Mouse (Mus musculus) right cerebral cortex, postnatal 25 days (tissue): ENCODE measurements around the gene Rab23.
"Not testable (repeated sequence)": the region's sequence is repeated elsewhere in the genome, so short reads cannot be mapped to it uniquely, and the experiment has no call there.

ENCODE experiments used
- DNase-seq: peaks from one replicate; pipeline ENCODE4 v3.0.0; 2022

Rab23 gene

GRCm38 (mm10) chr1:33734001-33734685, 14.5 kb downstream of the Rab23 start:
- no peak for DNase-seq

- no peak for DNase-seq
Measured at GRCm38 (mm10) chr1:33738281-33738680, 18.6 kb downstream of the Rab23 start.

- DNase-seq, result no peak
Measured at GRCm38 (mm10) chr1:33738681-33739278, 19.1 kb downstream of the Rab23 start.

DNA sequence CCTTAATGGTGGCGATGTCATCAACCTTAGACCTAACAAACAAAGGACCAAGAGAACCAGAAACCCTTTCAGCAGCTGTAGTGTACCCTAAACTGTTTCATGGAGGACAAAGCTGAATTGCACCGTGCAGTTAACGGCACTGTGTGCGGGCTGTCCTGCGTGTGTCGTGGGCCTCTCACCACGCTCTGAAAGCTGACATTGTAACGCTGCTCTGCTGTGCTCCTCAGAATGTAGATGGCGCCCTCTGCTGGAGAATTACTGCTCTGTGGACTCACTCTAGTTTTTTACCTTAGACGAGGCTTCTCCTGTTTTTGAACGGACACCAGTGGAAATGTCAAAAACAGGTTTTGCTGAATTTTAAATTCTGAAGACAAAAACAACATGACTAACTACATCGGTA, 19.6 kb downstream of the Rab23 start:
- DNase-seq, result peak; percentile 70

DNA sequence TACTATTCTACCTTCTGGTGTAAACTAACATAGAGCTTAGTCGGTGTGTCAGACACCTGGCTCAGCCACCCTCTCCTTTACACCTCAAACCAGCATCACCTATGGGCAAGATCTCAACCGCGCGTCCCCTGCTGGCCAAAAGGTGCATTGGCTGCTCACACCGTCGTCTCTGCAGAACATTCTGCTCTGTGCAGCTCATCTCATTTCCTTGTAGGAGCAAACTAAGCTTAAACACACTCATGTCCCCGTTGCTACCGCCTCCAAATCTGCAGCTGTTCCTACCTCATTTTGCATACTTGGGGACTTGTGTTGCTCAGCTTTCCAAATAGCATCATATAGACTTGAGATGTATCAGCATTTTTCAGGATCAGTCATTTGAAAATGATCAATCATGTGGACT, 23.2 kb downstream of the Rab23 start:
- peak; percentile 53 for DNase-seq

DNA sequence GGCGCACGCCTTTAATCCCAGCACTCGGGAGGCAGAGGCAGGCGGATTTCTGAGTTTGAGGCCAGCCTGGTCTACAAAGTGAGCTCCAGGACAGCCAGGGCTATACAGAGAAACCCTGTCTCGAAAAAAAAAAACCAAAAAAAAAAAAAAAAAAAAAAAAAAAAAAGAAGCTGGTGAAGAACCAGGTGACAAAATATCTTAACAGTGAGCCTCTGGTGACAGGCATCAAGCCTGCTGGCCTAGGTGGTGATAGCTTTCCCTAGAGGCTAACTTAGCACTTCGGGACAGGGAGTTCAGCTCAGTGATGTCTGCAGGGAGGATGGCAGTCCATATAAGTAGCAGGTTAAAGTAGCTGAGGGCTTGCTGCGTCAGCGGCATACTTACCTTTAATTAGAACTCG, 25.1 kb downstream of the Rab23 start:
- DNase-seq, result not testable (repeated sequence)

DNA sequence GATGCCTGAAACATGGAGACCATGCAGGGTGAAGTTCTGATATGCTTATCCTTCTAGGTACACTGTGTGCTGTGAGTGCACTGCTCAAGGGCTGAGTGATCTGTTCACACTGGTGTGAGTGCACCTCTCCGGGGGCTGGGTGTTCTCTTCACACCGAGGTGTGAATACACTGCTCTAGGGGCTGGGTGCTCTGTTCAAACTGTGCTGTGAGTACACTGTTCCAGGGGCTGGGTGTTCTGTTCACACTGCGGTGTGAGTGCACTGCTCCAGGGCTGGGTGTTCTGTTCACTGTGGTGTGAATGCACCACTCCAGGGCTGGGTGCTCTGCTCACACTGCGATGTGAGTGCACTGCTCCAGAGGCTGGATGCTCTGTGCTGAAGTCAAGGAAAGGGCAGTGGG, 26.2 kb downstream of the Rab23 start:
- no peak for DNase-seq

DNA sequence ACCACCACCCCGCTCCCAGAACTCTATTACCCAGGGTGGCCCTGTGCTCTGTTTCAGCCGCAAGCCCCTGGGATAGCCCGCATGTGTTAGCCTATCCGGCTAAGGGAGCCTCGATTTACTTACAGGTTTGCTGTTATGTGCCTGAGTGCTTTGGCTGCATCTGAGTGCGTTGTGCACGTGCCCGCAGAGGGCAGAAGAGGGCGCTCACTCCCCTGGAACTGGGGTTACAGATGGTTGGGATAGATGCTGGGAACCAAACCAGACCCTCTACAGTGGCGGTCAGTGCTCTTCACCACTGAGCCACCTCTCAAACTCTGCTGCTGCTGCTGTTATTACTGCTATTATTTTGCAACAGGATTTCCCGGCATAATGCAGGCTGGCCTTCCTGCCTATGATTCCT, 29.4 kb downstream of the Rab23 start:
- no peak for DNase-seq

DNA sequence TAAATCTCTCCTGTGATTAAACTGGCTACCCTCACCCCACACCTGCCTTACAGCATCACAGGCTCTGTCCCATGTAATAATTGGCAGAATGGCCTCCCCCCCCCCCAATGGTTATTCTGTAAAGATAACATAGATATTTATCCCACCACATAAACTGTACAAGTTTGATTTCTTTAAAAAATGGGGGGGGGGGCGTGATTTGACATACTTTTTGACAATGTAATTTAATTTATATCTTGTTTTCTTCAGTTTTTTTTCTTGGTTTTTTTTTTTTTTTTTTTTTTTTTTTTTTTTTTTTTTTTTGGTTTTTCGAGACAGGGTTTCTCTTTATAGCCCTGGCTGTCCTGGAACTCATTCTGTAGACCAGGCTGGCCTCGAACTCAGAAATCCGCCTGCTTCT, 30.0 kb downstream of the Rab23 start:
- not testable (repeated sequence) for DNase-seq

GRCm38 (mm10) chr1:33751283-33751682, 31.6 kb downstream of the Rab23 start:
- DNase-seq, result no peak

GRCm38 (mm10) chr1:33754089-33754488, 34.4 kb downstream of the Rab23 start:
- DNase-seq, result no peak

- no peak for DNase-seq
Measured at GRCm38 (mm10) chr1:33754965-33755735, 35.5 kb downstream of the Rab23 start.

DNA sequence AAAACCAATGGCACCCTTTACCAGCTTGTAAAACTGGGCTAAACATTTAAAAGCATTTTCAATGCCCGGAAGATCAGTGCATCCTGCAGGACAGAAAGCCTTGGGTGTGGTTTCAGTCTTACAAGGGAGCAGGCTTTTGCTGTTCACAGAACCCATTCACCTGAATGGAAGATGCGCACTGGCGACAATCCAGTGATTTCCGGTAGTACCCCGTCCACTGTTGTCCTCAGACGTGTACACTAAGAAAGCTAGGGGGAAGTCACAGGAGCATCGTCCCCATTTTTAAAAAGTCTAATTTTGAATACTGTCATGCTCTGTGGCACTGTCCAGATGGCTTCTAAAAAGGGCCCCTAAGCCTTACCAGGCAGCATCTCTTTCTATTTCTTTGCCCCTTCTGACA, 36.1 kb downstream of the Rab23 start:
- DNase-seq, result no peak

GRCm38 (mm10) chr1:33756258-33757032, 36.8 kb downstream of the Rab23 start:
- no peak for DNase-seq

- no peak for DNase-seq
Measured at GRCm38 (mm10) chr1:33757033-33757413, 37.3 kb downstream of the Rab23 start.

- peak; percentile 70 for DNase-seq
Measured at GRCm38 (mm10) chr1:33757491-33758041, 37.9 kb downstream of the Rab23 start, which contains the start of gene Bag2. Gene Bag2 (minus strand): TSS chr1:33757795.

DNA sequence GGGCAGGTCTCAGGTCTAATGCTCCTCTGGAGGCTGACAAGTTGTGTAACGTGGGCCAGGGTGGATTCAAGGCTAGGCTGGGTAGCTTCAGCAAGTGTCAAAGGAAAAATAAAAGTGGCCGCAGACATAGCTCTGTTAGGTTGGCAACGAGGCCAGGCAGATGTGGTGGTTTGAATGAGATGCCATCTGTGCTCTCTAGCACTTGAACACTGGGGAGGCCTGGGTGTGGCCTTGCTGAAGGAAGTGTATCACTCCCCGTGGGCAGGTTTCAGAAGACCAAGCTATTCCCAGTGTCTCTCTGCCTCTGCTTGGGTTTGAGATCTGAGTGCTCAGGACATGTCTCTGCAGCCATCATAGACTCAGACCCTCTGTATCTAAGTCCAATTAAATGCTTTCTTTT, 38.8 kb downstream of the Rab23 start:
- DNase-seq, result no peak

DNA sequence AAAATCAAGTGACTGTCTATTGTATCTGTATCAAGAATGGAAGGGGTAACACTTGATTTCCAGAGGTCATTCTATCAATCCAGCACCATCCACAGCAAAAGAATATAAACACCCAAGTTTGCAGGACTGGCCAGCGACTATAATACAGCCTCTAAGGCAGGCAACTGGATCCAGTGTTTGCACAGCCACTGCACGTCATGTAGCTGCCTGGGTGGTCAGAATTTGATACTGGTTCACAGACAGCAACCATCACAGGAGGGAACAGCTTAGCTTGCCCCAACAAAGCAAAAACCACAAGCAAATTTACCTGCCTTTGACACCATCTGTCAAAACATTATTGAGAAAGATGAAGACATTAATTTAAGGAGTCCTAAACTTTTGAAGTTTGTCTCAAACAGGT, 44.1 kb downstream of the Rab23 start:
- no peak for DNase-seq

- DNase-seq, result no peak
Measured at GRCm38 (mm10) chr1:33765468-33766080, 45.9 kb downstream of the Rab23 start.

- no peak for DNase-seq
Measured at GRCm38 (mm10) chr1:33766520-33767508, 47.1 kb downstream of the Rab23 start.
